In the genomic region with DNA sequence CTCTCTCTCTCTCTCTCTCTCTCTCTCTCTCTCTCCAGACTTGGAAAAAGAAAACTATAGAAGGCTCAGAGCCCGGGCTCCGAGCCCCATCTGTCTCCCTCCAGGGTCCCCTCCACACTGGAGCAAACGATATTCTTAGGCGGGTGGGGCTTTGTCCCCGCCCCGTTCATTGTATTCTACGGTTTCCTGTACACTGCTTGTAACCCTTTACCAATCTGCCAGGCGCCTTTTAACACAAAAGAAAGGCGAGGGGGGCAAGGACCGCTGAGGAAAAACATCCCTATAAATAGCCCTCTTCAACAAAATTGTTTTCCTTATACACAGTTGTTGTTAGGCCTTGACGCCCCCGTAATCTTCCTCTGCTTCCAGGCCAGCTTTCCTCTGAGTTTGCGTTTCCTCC, we compare ENCODE assay signal across 10 mouse cellular contexts. TPM values are rescaled to one million over a fixed set of nuclear protein-coding genes. Genes with fewer than 3 reads are reported as not detected.
DNase-seq lines count a peak whose midpoint lies in the region; ATAC-seq and TF ChIP-seq lines count a peak whose summit lies in the region.
"Had no signal": no experiment of that assay in that cellular context is flagged by ENCODE, and none has a peak within 500 bp of the region (broad histone marks: within the 10 kb centered on the region; RNA-seq: fewer than 3 reads in every experiment).

No protein-coding gene starts in this region.

- ATAC-seq in liver, postnatal 0 days: 0 out of 2 replicates have a peak, but pooled peaks have one; percentile 31
- ATAC-seq in liver, embryonic 11.5 days (replicated peaks; ENCODE audit: low FRiP score): no peak
- no peak; the same call in 1 of the 2 replicates for ATAC-seq in stomach, postnatal 0 days (ENCODE audit: low FRiP score, low TSS enrichment)
- ATAC-seq in midbrain, embryonic 16.5 days: no peak
- ATAC-seq: midbrain, embryonic 15.5 days had no signal

- no peaks in the 10 kb centered on the region for H3K27me3 ChIP-seq in liver, postnatal 0 days (ENCODE audit: insufficient read depth, low read length)
- H3K27me3 ChIP-seq in liver, embryonic 11.5 days (replicated peaks; ENCODE audit: control insufficient read depth, insufficient read depth, low read length): no peaks in the 10 kb centered on the region; the same call in 1 of the 2 replicates
- H3K27me3 ChIP-seq in stomach, postnatal 0 days (ENCODE audit: control insufficient read depth, insufficient read depth, low read length): no peaks in the 10 kb centered on the region
- H3K27me3 ChIP-seq in midbrain, embryonic 16.5 days (ENCODE audit: control insufficient read depth, insufficient read depth, low read depth, low read length): no peaks in the 10 kb centered on the region
- H3K27me3 ChIP-seq: midbrain, embryonic 15.5 days had no signal

- 41% methylated on average over 13 of the region's 13 CpGs for WGBS in liver, postnatal 0 days (ENCODE audit: insufficient replicate concordance)
- WGBS in liver, embryonic 11.5 days: 60% methylated on average over 13 of the region's 13 CpGs
- 48% methylated on average over 13 of the region's 13 CpGs for WGBS in stomach, postnatal 0 days
- WGBS in midbrain, embryonic 16.5 days: 62% methylated on average over 13 of the region's 13 CpGs

- H3K9me3 ChIP-seq in liver, postnatal 0 days (ENCODE audit: low read length): no peaks in the 10 kb centered on the region
- no peaks in the 10 kb centered on the region for H3K9me3 ChIP-seq in liver, embryonic 11.5 days (ENCODE audit: control insufficient read depth, low read length)
- no peaks in the 10 kb centered on the region for H3K9me3 ChIP-seq in stomach, postnatal 0 days (ENCODE audit: control insufficient read depth, low read length)
- no peaks in the 10 kb centered on the region for H3K9me3 ChIP-seq in midbrain, embryonic 16.5 days (replicated peaks; ENCODE audit: control insufficient read depth, low read length, poor library complexity, severe bottlenecking)
- H3K9me3 ChIP-seq: liver, embryonic 13.5 days; midbrain, embryonic 15.5 days had no signal

- TF ChIP-seq EP300 in liver, postnatal 0 days (IDR thresholded peaks at IDR 0.05; ENCODE audit: low read depth): no peak
- TF ChIP-seq EP300 in stomach, postnatal 0 days (optimal IDR thresholded peaks at IDR 0.05): no peak

- no peak overlapping the region for H3K9ac ChIP-seq in liver, postnatal 0 days (replicated peaks)
- no peak overlapping the region for H3K9ac ChIP-seq in liver, embryonic 11.5 days (ENCODE audit: low read depth, low read length)
- no peak overlapping the region for H3K9ac ChIP-seq in stomach, postnatal 0 days (ENCODE audit: low read length)
- H3K9ac ChIP-seq in midbrain, embryonic 16.5 days (ENCODE audit: low read depth, low read length): no peak overlapping the region
- H3K9ac ChIP-seq: liver, embryonic 13.5 days; midbrain, embryonic 15.5 days had no signal

- H3K27ac ChIP-seq in liver, postnatal 0 days (ENCODE audit: low read depth): no peak overlapping the region
- no peak overlapping the region for H3K27ac ChIP-seq in liver, embryonic 11.5 days (ENCODE audit: low read depth, low read length)
- no peak overlapping the region for H3K27ac ChIP-seq in stomach, postnatal 0 days (replicated peaks)
- H3K27ac ChIP-seq in midbrain, embryonic 16.5 days (ENCODE audit: low read length): no peak overlapping the region
- H3K27ac ChIP-seq: liver, embryonic 13.5 days; midbrain, embryonic 15.5 days had no signal

- DNase-seq in adrenal gland, postnatal 10 days: peak; percentile 27
- DNase-seq in adrenal gland, adult 8-10 months: no peak
- DNase-seq in liver, postnatal 0 days: peak; percentile 10
- DNase-seq in liver, embryonic 11.5 days (ENCODE audit: low spot score): no peak
- peak; percentile 55 for DNase-seq in kidney, postnatal 10 days
- peak; percentile 13 for DNase-seq in stomach, postnatal 0 days (ENCODE audit: low spot score)
- no peak for DNase-seq in frontal cortex, postnatal 14 days (ENCODE audit: low spot score in 2 of 2)
- DNase-seq: liver, embryonic 13.5 days had no signal

- TF ChIP-seq CTCF in liver, postnatal 0 days (IDR thresholded peaks at IDR 0.05; ENCODE audit: low read depth): no peak
- TF ChIP-seq CTCF in stomach, postnatal 0 days (IDR thresholded peaks at IDR 0.05; ENCODE audit: low read depth): no peak

- H3K4me1 ChIP-seq in liver, postnatal 0 days (ENCODE audit: insufficient read depth): 0 out of 2 replicates have a peak, but pooled peaks cover 2% of the 10 kb centered on the region
- no peaks in the 10 kb centered on the region for H3K4me1 ChIP-seq in liver, embryonic 11.5 days (replicated peaks; ENCODE audit: control insufficient read depth, insufficient read depth, low read length)
- H3K4me1 ChIP-seq in stomach, postnatal 0 days (replicated peaks; ENCODE audit: control insufficient read depth, insufficient read depth): no peaks in the 10 kb centered on the region
- no peaks in the 10 kb centered on the region for H3K4me1 ChIP-seq in midbrain, embryonic 16.5 days (ENCODE audit: control insufficient read depth, insufficient read depth, low read length)
- H3K4me1 ChIP-seq: liver, embryonic 13.5 days; midbrain, embryonic 15.5 days had no signal

- no peak overlapping the region for H3K4me2 ChIP-seq in liver, postnatal 0 days (ENCODE audit: low read depth, low read length)
- no peak overlapping the region for H3K4me2 ChIP-seq in liver, embryonic 11.5 days
- no peak overlapping the region for H3K4me2 ChIP-seq in stomach, postnatal 0 days (replicated peaks; ENCODE audit: low read depth)
- H3K4me2 ChIP-seq in midbrain, embryonic 16.5 days (ENCODE audit: low read length): no peak overlapping the region
- H3K4me2 ChIP-seq: liver, embryonic 13.5 days; midbrain, embryonic 15.5 days had no signal

- no peak overlapping the region for H3K4me3 ChIP-seq in liver, postnatal 0 days (ENCODE audit: low read depth, low read length)
- no peak overlapping the region for H3K4me3 ChIP-seq in liver, embryonic 11.5 days (ENCODE audit: low read depth, low read length)
- H3K4me3 ChIP-seq in stomach, postnatal 0 days (ENCODE audit: low read depth, low read length): no peak overlapping the region
- no peak overlapping the region for H3K4me3 ChIP-seq in midbrain, embryonic 16.5 days (ENCODE audit: low read depth, low read length)
- H3K4me3 ChIP-seq: liver, embryonic 13.5 days; midbrain, embryonic 15.5 days had no signal

- no peaks in the 10 kb centered on the region for H3K36me3 ChIP-seq in liver, postnatal 0 days (replicated peaks; ENCODE audit: insufficient read depth, low read length)
- no peaks in the 10 kb centered on the region for H3K36me3 ChIP-seq in liver, embryonic 11.5 days (ENCODE audit: control insufficient read depth, insufficient read depth, low read length)
- no peaks in the 10 kb centered on the region for H3K36me3 ChIP-seq in stomach, postnatal 0 days (ENCODE audit: control insufficient read depth, insufficient read depth, low read length)
- no peaks in the 10 kb centered on the region for H3K36me3 ChIP-seq in midbrain, embryonic 16.5 days (ENCODE audit: control insufficient read depth, insufficient read depth, low read length)
- H3K36me3 ChIP-seq: liver, embryonic 13.5 days; midbrain, embryonic 15.5 days had no signal

RNA-seq across cellular contexts. Expression of a gene that starts 11.9 kb away (rescaled TPM):
- total RNA-seq in adrenal gland, postnatal 10 days (2021): 10 to 100 TPM; 31.6 to 36.3 TPM
- 10 to 100 TPM; 16.6 to 30.8 (median 26.7) TPM for total RNA-seq in adrenal gland, adult 8-10 months (2022)
- 1.6 and 1.7 TPM in 2 replicates for polyA plus RNA-seq in liver, postnatal 0 days (2015; fragmentation: Nextera tagmentation; extraction: Ambion mirVana)
- 7.0 and 7.4 TPM in 2 replicates for polyA plus RNA-seq in liver, embryonic 11.5 days (2014; fragmentation: Nextera tagmentation; extraction: Ambion mirVana)
- polyA plus RNA-seq in stomach, postnatal 0 days (2015; fragmentation: Nextera tagmentation; extraction: Ambion mirVana): 3.1 and 3.4 TPM in 2 replicates
- polyA plus RNA-seq in midbrain, embryonic 16.5 days (2015; fragmentation: Nextera tagmentation; extraction: Ambion mirVana): 3.7 and 4.1 TPM in 2 replicates

RNA-seq across cellular contexts. Expression of a gene that starts 17.1 kb away (rescaled TPM):
- 10 to 100 TPM; 11.9 to 12.0 TPM for total RNA-seq in adrenal gland, postnatal 10 days (2021)
- total RNA-seq in adrenal gland, adult 8-10 months (2022): 10 to 100 TPM in 3 of 4 experiments, 1 to 10 TPM in 1; 8.8 to 15.1 (median 12.5) TPM
- polyA plus RNA-seq in liver, postnatal 0 days (2015; fragmentation: Nextera tagmentation; extraction: Ambion mirVana): 3.0 and 3.4 TPM in 2 replicates
- polyA plus RNA-seq in liver, embryonic 11.5 days (2014; fragmentation: Nextera tagmentation; extraction: Ambion mirVana): 9.6 and 10.2 TPM in 2 replicates
- 9.1 and 9.3 TPM in 2 replicates for polyA plus RNA-seq in stomach, postnatal 0 days (2015; fragmentation: Nextera tagmentation; extraction: Ambion mirVana)
- polyA plus RNA-seq in midbrain, embryonic 16.5 days (2015; fragmentation: Nextera tagmentation; extraction: Ambion mirVana): 31.5 and 35.6 TPM in 2 replicates

Comparison
In these comparisons a context has a peak if more than half of its experiments do, and no peak if none do; other contexts are left out.
1. DNase-seq: peak in adrenal gland, postnatal 10 days (single experiment), liver, postnatal 0 days (single experiment), kidney, postnatal 10 days (single experiment) and stomach, postnatal 0 days (single experiment); none in adrenal gland, adult 8-10 months (single experiment), liver, embryonic 11.5 days (single experiment) and frontal cortex, postnatal 14 days (0 of 2).